Mouse (Mus musculus): ENCODE data around the gene Dctn3. TPM values are rescaled to one million over a fixed set of nuclear protein-coding genes. Genes with fewer than 3 reads are reported as not detected.

Dctn3 gene
- polyA plus RNA-seq, 1 experiment: 72.8 TPM

DNA sequence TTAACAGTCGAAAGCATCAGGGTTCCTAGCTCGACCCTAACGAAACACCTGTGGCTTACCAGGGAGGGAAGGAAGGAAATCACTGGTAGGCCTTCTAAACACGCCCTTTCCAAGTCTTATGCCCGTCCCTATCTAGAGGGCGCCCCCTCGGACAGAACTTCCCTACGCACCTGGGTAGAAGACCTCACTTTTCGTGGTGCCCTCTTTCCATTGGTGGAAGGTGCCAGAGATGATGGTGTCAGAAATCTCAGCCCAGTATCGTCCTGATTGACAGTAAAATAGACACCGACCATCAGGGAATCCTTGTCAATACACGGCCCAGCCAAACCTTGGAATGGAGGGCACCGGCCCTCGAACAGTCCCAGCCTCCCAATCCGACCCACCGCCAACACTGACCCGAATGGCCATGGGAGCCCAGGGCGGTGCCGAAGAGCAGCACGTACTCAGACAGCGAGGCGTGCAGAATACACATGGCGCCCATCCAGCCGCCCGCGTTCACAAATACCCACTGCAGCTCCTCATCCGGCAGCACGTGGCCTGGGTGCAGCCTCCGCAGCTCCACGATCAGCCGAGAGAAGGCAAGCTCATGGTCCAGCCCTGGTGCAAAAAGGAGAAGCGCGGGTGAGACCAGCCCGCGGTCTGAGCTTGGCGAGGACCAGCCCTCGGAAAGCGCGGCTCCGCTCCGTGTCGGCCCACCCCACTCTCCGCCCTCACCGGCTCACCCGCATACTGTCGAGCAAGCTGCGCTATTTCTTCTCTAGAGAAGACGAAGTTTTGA, 17.6 kb upstream of the Dctn3 start:
- Histone ChIP-seq H3K36me3 (ENCODE audit: control insufficient read depth, insufficient read depth, low read length) (no peaks in the 10 kb centered on the region), H3K4me3 (ENCODE audit: control insufficient read depth, insufficient read depth, low read length) (peak overlapping the region; percentile 88), H3K27me3 (ENCODE audit: control insufficient read depth, insufficient read depth, low read length) (no peaks in the 10 kb centered on the region), H3K4me1 (replicated peaks; ENCODE audit: control insufficient read depth, insufficient read depth, low read length) (peaks cover 11% of the 10 kb centered on the region), H3K27ac (ENCODE audit: control insufficient read depth, insufficient read depth, low read length) (peak overlapping the region; percentile 30)
- TF ChIP-seq POLR2A (IDR thresholded peaks at IDR 0.05; ENCODE audit: control insufficient read depth, extremely low read depth, insufficient read depth, low read length, poor library complexity) (no peak), CTCF (IDR thresholded peaks at IDR 0.05; ENCODE audit: borderline replicate concordance, control insufficient read depth, extremely low read depth, insufficient read depth, low read length, poor library complexity) (no peak)
- WGBS: under 1% methylated on average over 48 of the region's 48 CpGs
- DNase-seq: peak; percentile 48

DNA sequence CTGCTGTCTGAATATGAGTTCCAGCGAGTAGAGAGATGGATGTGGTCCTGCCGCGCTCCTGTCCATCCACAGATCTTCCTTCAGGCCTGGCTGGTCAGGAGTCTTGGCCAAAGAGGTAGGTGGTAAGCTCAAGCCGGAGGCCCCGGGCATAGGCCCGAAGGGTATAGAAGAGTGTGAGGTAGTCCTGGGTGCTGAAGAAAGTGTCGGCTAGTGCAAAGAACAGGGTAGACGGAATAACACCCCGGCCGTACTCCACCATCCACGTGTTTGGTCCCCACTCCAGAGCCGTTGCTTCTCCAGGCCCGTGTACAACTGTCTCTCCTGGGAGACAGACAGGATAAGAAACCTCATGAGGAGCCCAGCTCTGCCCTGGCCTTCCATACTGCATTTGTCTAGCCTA, 16.3 kb upstream of the Dctn3 start:
- DNase-seq: no peak
- H3K27ac ChIP-seq (ENCODE audit: control insufficient read depth, insufficient read depth, low read length): no peak overlapping the region
- 95% methylated on average over 13 of the region's 13 CpGs for WGBS

DNA sequence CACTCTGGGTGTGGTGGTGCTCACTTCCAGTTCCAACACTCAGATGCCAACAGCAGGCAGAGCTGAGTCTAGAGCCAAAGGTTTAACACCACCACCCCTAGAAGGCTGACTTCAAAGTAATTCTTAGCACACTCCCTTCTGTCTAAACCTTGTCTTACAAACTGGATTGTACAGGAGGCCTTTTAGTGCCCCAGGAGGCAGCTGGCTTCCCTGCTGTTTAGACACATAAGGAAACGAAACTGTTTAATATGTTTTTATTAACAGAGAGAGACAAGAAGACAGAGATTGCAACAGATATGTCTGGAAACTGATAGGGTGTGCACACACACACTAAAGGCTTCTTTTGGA, 15.3 kb upstream of the Dctn3 start:
- H3K4me1 ChIP-seq (replicated peaks; ENCODE audit: control insufficient read depth, insufficient read depth, low read length): peaks cover 11% of the 10 kb centered on the region
- H3K4me3 ChIP-seq (ENCODE audit: control insufficient read depth, insufficient read depth, low read length): no peak overlapping the region
- TF ChIP-seq POLR2A (IDR thresholded peaks at IDR 0.05; ENCODE audit: control insufficient read depth, extremely low read depth, insufficient read depth, low read length, poor library complexity): no peak
- no peak for TF ChIP-seq CTCF (IDR thresholded peaks at IDR 0.05; ENCODE audit: borderline replicate concordance, control insufficient read depth, extremely low read depth, insufficient read depth, low read length, poor library complexity)
- no peak overlapping the region for H3K27ac ChIP-seq (ENCODE audit: control insufficient read depth, insufficient read depth, low read length)
- 92% methylated on average over 1 of the region's 1 CpGs for WGBS
- no peak for DNase-seq
- H3K36me3 ChIP-seq (ENCODE audit: control insufficient read depth, insufficient read depth, low read length): no peaks in the 10 kb centered on the region
- H3K27me3 ChIP-seq (ENCODE audit: control insufficient read depth, insufficient read depth, low read length): no peaks in the 10 kb centered on the region

More for the DNA sequence above, 16.3 kb upstream of the Dctn3 start:
- Histone ChIP-seq H3K36me3 (ENCODE audit: control insufficient read depth, insufficient read depth, low read length) (no peaks in the 10 kb centered on the region), H3K4me3 (ENCODE audit: control insufficient read depth, insufficient read depth, low read length) (no peak overlapping the region), H3K4me1 (replicated peaks; ENCODE audit: control insufficient read depth, insufficient read depth, low read length) (peaks cover 11% of the 10 kb centered on the region), H3K27me3 (ENCODE audit: control insufficient read depth, insufficient read depth, low read length) (no peaks in the 10 kb centered on the region)
- TF ChIP-seq POLR2A (IDR thresholded peaks at IDR 0.05; ENCODE audit: control insufficient read depth, extremely low read depth, insufficient read depth, low read length, poor library complexity): no peak
- no peak for TF ChIP-seq CTCF (IDR thresholded peaks at IDR 0.05; ENCODE audit: borderline replicate concordance, control insufficient read depth, extremely low read depth, insufficient read depth, low read length, poor library complexity)

DNA sequence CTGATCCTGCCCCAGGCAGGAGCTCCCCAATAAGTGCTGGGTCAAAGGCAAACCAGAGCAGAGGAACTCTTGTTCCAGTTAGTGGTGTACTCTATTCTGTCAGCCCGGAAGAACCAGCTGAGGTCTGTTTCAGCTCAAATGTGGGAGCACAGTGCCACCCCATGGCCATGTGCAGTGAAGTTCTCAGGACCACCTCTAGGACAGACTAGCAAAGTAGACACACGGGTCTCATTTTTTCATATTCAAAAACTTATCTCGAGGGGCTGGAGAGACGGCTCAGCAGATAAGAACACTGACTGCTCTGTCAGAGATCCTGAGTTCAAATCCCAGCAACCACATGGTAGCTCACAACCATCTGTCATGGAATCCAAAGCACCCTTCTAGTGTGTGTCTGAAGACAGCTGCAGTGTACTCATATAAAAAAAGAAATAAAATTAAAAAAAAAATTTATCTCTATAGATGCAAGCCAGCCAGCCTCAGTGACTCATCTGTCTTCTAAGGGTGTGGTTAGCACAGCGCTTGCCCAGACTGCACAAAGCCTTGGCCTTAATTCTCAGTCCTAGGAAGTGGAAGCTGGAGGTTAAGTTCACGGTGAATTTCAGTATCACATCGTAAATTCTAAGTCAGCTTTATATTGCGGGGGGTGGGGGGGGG, 14.8 kb upstream of the Dctn3 start:
- H3K27ac ChIP-seq (ENCODE audit: control insufficient read depth, insufficient read depth, low read length): no peak overlapping the region
- peak; percentile 63; the same call in 1 of the 2 replicates for TF ChIP-seq CTCF (IDR thresholded peaks at IDR 0.05; ENCODE audit: borderline replicate concordance, control insufficient read depth, extremely low read depth, insufficient read depth, low read length, poor library complexity)
- TF ChIP-seq POLR2A (IDR thresholded peaks at IDR 0.05; ENCODE audit: control insufficient read depth, extremely low read depth, insufficient read depth, low read length, poor library complexity): no peak
- peak; percentile 82 for DNase-seq
- H3K36me3 ChIP-seq (ENCODE audit: control insufficient read depth, insufficient read depth, low read length): no peaks in the 10 kb centered on the region
- no peak overlapping the region for H3K4me3 ChIP-seq (ENCODE audit: control insufficient read depth, insufficient read depth, low read length)
- no peaks in the 10 kb centered on the region; the same call in 1 of the 2 replicates for H3K27me3 ChIP-seq (ENCODE audit: control insufficient read depth, insufficient read depth, low read length)
- peaks cover 11% of the 10 kb centered on the region for H3K4me1 ChIP-seq (replicated peaks; ENCODE audit: control insufficient read depth, insufficient read depth, low read length)
- 42% methylated on average over 8 of the region's 8 CpGs for WGBS

DNA sequence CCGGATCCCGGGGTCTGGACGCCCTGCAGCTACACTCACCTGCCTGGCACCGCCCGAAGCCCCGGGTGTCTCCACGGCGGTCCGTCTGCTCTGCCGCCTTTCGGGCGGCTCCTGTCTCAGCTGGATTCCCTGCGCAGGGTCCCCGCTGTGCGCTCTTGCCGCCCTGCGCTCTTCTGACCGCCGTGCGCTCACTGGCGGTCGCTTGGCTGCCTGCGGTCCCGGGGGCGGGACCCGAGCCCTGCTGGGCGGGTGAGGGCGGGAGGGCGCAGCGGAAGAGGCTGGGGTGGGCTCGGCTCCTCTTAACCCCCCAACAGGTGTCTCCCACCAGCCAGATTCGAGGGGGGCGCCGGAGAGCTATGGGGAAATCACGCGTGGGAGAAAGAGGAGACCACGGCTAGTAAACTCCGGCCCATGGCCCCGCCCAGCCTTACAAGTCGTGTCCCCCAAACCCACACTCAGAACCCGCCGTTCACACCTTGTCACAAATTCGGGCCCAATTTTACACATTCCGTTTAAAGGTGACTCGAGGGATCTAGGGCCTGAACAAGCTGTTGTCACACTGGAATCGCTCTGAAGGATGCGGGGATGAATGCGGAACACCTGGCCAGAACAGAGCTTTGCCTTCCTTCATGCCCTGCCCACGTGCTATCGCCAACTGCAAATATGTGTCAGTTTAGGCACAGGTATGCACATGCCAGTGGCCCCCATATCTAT, 8.2 kb upstream of the Dctn3 start, which contains the start of gene Arid3c:
Arid3c (minus strand) TSS at position 91 of the 714 bp plus-strand sequence.
- Histone ChIP-seq H3K4me1 (replicated peaks; ENCODE audit: control insufficient read depth, insufficient read depth, low read length) (no peaks in the 10 kb centered on the region; the same call in 1 of the 2 replicates), H3K4me3 (ENCODE audit: control insufficient read depth, insufficient read depth, low read length) (peak within 1 kb of the TSS; percentile 3; the same call in 1 of the 2 replicates), H3K36me3 (ENCODE audit: control insufficient read depth, insufficient read depth, low read length) (no peaks in the 10 kb centered on the region), H3K27ac (ENCODE audit: control insufficient read depth, insufficient read depth, low read length) (no peak within 1 kb of the TSS), H3K27me3 (ENCODE audit: control insufficient read depth, insufficient read depth, low read length) (peaks cover 17% of the 10 kb centered on the region)
- 2% methylated on average over 50 of the region's 50 CpGs for WGBS
- TF ChIP-seq CTCF (IDR thresholded peaks at IDR 0.05; ENCODE audit: borderline replicate concordance, control insufficient read depth, extremely low read depth, insufficient read depth, low read length, poor library complexity) (no peak), POLR2A (IDR thresholded peaks at IDR 0.05; ENCODE audit: control insufficient read depth, extremely low read depth, insufficient read depth, low read length, poor library complexity) (no peak)
- peak; percentile 65 for DNase-seq

Data from thymus, adult 2 months (tissue).